8 mouse cellular contexts compared by ENCODE assay signal in genomic region chr11:69111865-69112264, GRCm38 (mm10). TPM values are rescaled to one million over a fixed set of nuclear protein-coding genes. Genes with fewer than 3 reads are reported as not detected.
DNase-seq lines count a peak whose midpoint lies in the region; ATAC-seq and TF ChIP-seq lines count a peak whose summit lies in the region.

No protein-coding gene starts in this region.

- peaks cover 87% of the 10 kb centered on the region for H3K4me1 ChIP-seq in megakaryocyte, embryonic 14.5 days
- peaks cover 24% of the 10 kb centered on the region for H3K4me1 ChIP-seq in limb, embryonic 13.5 days
- H3K4me1 ChIP-seq in stomach, postnatal 0 days (replicated peaks; ENCODE audit: control insufficient read depth, insufficient read depth) = no peaks in the 10 kb centered on the region

- no peak overlapping the region for H3K27ac ChIP-seq in limb, embryonic 13.5 days
- H3K27ac ChIP-seq in stomach, postnatal 0 days (replicated peaks) = peak overlapping the region; percentile 5; the same call in 1 of the 2 replicates

- TF ChIP-seq CTCF in stomach, postnatal 0 days (IDR thresholded peaks at IDR 0.05; ENCODE audit: low read depth) = no peak

- ATAC-seq in megakaryocyte, adult 5-6 weeks (ENCODE audit: poor library complexity, severe bottlenecking) = no peak
- no peak for ATAC-seq in limb, embryonic 13.5 days (ENCODE audit: low FRiP score, low read depth)
- ATAC-seq in stomach, postnatal 0 days (ENCODE audit: low FRiP score, low TSS enrichment) = no peak
- no peak for ATAC-seq in cerebellum, adult (ENCODE audit: insufficient number of reproducible peaks, low FRiP score, low TSS enrichment)

- peaks cover 32% of the 10 kb centered on the region for H3K36me3 ChIP-seq in megakaryocyte, embryonic 14.5 days (replicated peaks; ENCODE audit: low read length)
- peaks cover 30% of the 10 kb centered on the region for H3K36me3 ChIP-seq in limb, embryonic 13.5 days
- H3K36me3 ChIP-seq in stomach, postnatal 0 days (ENCODE audit: control insufficient read depth, insufficient read depth, low read length) = peaks cover 27% of the 10 kb centered on the region

- WGBS in limb, embryonic 13.5 days = 63% methylated on average over 4 of the region's 4 CpGs
- WGBS in stomach, postnatal 0 days = 65% methylated on average over 4 of the region's 4 CpGs

- H3K27me3 ChIP-seq in megakaryocyte, embryonic 14.5 days (replicated peaks) = peaks cover 2% of the 10 kb centered on the region
- peaks cover 13% of the 10 kb centered on the region for H3K27me3 ChIP-seq in limb, embryonic 13.5 days
- no peaks in the 10 kb centered on the region for H3K27me3 ChIP-seq in stomach, postnatal 0 days (ENCODE audit: control insufficient read depth, insufficient read depth, low read length)

- DNase-seq in frontal cortex, postnatal 36 days (ENCODE audit: low spot score in 2 of 2) = peak; percentile 19 to 45
- DNase-seq in frontal cortex, postnatal 14 days (ENCODE audit: low spot score in 2 of 2) = no peak
- DNase-seq in stomach, postnatal 0 days (ENCODE audit: low spot score) = no peak
- DNase-seq in spleen, postnatal 10 days (ENCODE audit: low spot score in 2 of 2) = no peak

- peak overlapping the region; percentile 59; the same call in 1 of the 2 replicates for H3K9ac ChIP-seq in limb, embryonic 13.5 days
- no peak overlapping the region for H3K9ac ChIP-seq in stomach, postnatal 0 days (ENCODE audit: low read length)

- peak overlapping the region; percentile 64 for H3K4me2 ChIP-seq in limb, embryonic 13.5 days (replicated peaks)
- no peak overlapping the region for H3K4me2 ChIP-seq in stomach, postnatal 0 days (replicated peaks; ENCODE audit: low read depth)

- TF ChIP-seq EP300 in stomach, postnatal 0 days (optimal IDR thresholded peaks at IDR 0.05) = no peak

- H3K4me3 ChIP-seq in megakaryocyte, embryonic 14.5 days (replicated peaks) = peak overlapping the region; percentile 33
- H3K4me3 ChIP-seq in limb, embryonic 13.5 days = peak overlapping the region; percentile 53
- no peak overlapping the region for H3K4me3 ChIP-seq in stomach, postnatal 0 days (ENCODE audit: low read depth, low read length)

- no peaks in the 10 kb centered on the region for H3K9me3 ChIP-seq in megakaryocyte, embryonic 14.5 days
- H3K9me3 ChIP-seq in limb, embryonic 13.5 days = no peaks in the 10 kb centered on the region
- no peaks in the 10 kb centered on the region for H3K9me3 ChIP-seq in stomach, postnatal 0 days (ENCODE audit: control insufficient read depth, low read length)

RNA-seq across cellular contexts. Expression of gene Hes7, which starts 8.3 kb away (rescaled TPM):
- 7.5 and 44.1 TPM in 2 replicates for polyA plus RNA-seq in megakaryocyte, embryonic 14.5 days (2012; ENCODE audit: insufficient read depth, low replicate concordance)
- not detected in 2 replicates for total RNA-seq in megakaryocyte, adult 5-6 weeks (2015)
- not detected in 2 replicates for total RNA-seq in megakaryocyte, adult 5-6 weeks (2017)
- polyA plus RNA-seq in limb, embryonic 13.5 days (2015; fragmentation: Nextera tagmentation; extraction: Ambion mirVana) = 0.74 and 1.2 TPM in 2 replicates
- polyA plus RNA-seq in stomach, postnatal 0 days (2015; fragmentation: Nextera tagmentation; extraction: Ambion mirVana) = 0.29 and 0.41 TPM in 2 replicates

RNA-seq across cellular contexts. Expression of gene 9130213A22Rik, which starts 10.5 kb away (rescaled TPM):
- polyA plus RNA-seq in megakaryocyte, embryonic 14.5 days (2012; ENCODE audit: insufficient read depth, low replicate concordance) = 1.3 and 13.9 TPM in 2 replicates
- not detected in 2 replicates for total RNA-seq in megakaryocyte, adult 5-6 weeks (2015)
- not detected in 2 replicates for total RNA-seq in megakaryocyte, adult 5-6 weeks (2017)
- 0.52 and 0.55 TPM in 2 replicates for polyA plus RNA-seq in limb, embryonic 13.5 days (2015; fragmentation: Nextera tagmentation; extraction: Ambion mirVana)
- polyA plus RNA-seq in stomach, postnatal 0 days (2015; fragmentation: Nextera tagmentation; extraction: Ambion mirVana) = 0.24 and 0.41 TPM in 2 replicates

RNA-seq across cellular contexts. Expression of gene Aloxe3, which starts 13.8 kb away (rescaled TPM):
- polyA plus RNA-seq in megakaryocyte, embryonic 14.5 days (2012; ENCODE audit: insufficient read depth, low replicate concordance) = not detected in 2 replicates
- total RNA-seq in megakaryocyte, adult 5-6 weeks (2015) = 0.18 TPM in 1 of 2 replicates, not detected in the other
- total RNA-seq in megakaryocyte, adult 5-6 weeks (2017) = not detected in 2 replicates
- 1.6 TPM in 2 replicates for polyA plus RNA-seq in limb, embryonic 13.5 days (2015; fragmentation: Nextera tagmentation; extraction: Ambion mirVana)
- polyA plus RNA-seq in stomach, postnatal 0 days (2015; fragmentation: Nextera tagmentation; extraction: Ambion mirVana) = 20.2 and 22.5 TPM in 2 replicates

RNA-seq across cellular contexts. Expression of gene Per1, which starts 16.8 kb away (rescaled TPM):
- polyA plus RNA-seq in megakaryocyte, embryonic 14.5 days (2012; ENCODE audit: insufficient read depth, low replicate concordance) = 42.3 and 83.5 TPM in 2 replicates
- total RNA-seq in megakaryocyte, adult 5-6 weeks (2015) = 6.7 and 12.5 TPM in 2 replicates
- 7.9 and 8.5 TPM in 2 replicates for total RNA-seq in megakaryocyte, adult 5-6 weeks (2017)
- polyA plus RNA-seq in limb, embryonic 13.5 days (2015; fragmentation: Nextera tagmentation; extraction: Ambion mirVana) = 9.3 and 12.0 TPM in 2 replicates
- polyA plus RNA-seq in stomach, postnatal 0 days (2015; fragmentation: Nextera tagmentation; extraction: Ambion mirVana) = 7.7 and 13.1 TPM in 2 replicates

RNA-seq across cellular contexts. Expression of gene Vamp2, which starts 23.6 kb away (rescaled TPM):
- polyA plus RNA-seq in megakaryocyte, embryonic 14.5 days (2012; ENCODE audit: insufficient read depth, low replicate concordance) = 61.5 and 159 TPM in 2 replicates
- total RNA-seq in megakaryocyte, adult 5-6 weeks (2015) = 53.9 and 66.6 TPM in 2 replicates
- total RNA-seq in megakaryocyte, adult 5-6 weeks (2017) = 11.2 and 21.8 TPM in 2 replicates
- 82.8 and 88.6 TPM in 2 replicates for polyA plus RNA-seq in limb, embryonic 13.5 days (2015; fragmentation: Nextera tagmentation; extraction: Ambion mirVana)
- polyA plus RNA-seq in stomach, postnatal 0 days (2015; fragmentation: Nextera tagmentation; extraction: Ambion mirVana) = 43.0 and 53.7 TPM in 2 replicates

Comparison
In these comparisons a context has a peak if more than half of its experiments do, and no peak if none do; other contexts are left out.
1. DNase-seq: peak in frontal cortex, postnatal 36 days (2 of 2); none in frontal cortex, postnatal 14 days (0 of 2), stomach, postnatal 0 days (single experiment) and spleen, postnatal 10 days (0 of 2).